Mouse (Mus musculus): Measurements from ENCODE around the gene Gm45618. TPM values are rescaled to one million over a fixed set of nuclear protein-coding genes. Genes with fewer than 3 reads are reported as not detected.
A peak's percentile ranks its signal among the peaks of the same experiment; 100 is the strongest.
"Not testable (repeated sequence)": the region's sequence is repeated elsewhere in the genome, so short reads cannot be mapped to it uniquely, and the experiment has no call there.

Gene Gm45618
- polyA plus RNA-seq, 2 experiments, result not detected

GRCm38 (mm10) chr7:142140696-142141095 lies 20.2 kb upstream of the Gm45618 start:
- no peak overlapping the region for H3K4me2 ChIP-seq (ENCODE audit: low read depth)
- no peak overlapping the region for H3K4me3 ChIP-seq (ENCODE audit: insufficient read depth in 1 of 2, low read depth in 2 of 2, low read length in 2 of 2)
- no peak overlapping the region for H3K9ac ChIP-seq (replicated peaks)
- no peaks in the 10 kb centered on the region for H3K36me3 ChIP-seq (replicated peaks; ENCODE audit: control insufficient read depth, insufficient read depth, low read depth)
- TF ChIP-seq CTCF (IDR thresholded peaks at IDR 0.05; ENCODE audit: low read depth) (no peak), EP300 (IDR thresholded peaks at IDR 0.05; ENCODE audit: low read depth) (no peak)
- no peak for DNase-seq (ENCODE audit: low read depth in 3 of 3, low spot score in 3 of 3)
- no peaks in the 10 kb centered on the region for H3K4me1 ChIP-seq (replicated peaks; ENCODE audit: control insufficient read depth in 2 of 2, insufficient read depth in 2 of 2, low read length in 1 of 2)
- H3K27ac ChIP-seq, result no peak overlapping the region
- H3K9me3 ChIP-seq (ENCODE audit: control insufficient read depth, low read length), result no peaks in the 10 kb centered on the region
- 8% methylated on average over 1 of the region's 1 CpGs for WGBS (ENCODE audit: insufficient replicate concordance)
- no peaks in the 10 kb centered on the region for H3K27me3 ChIP-seq (ENCODE audit: control insufficient read depth, insufficient read depth, low read length)
- ATAC-seq (ENCODE audit: insufficient read depth), result no peak

- H3K27me3 ChIP-seq (ENCODE audit: control insufficient read depth, insufficient read depth, low read length); H3K9me3 ChIP-seq (ENCODE audit: control insufficient read depth, low read length); H3K4me2 ChIP-seq (ENCODE audit: low read depth); H3K4me1 ChIP-seq (replicated peaks; ENCODE audit: control insufficient read depth in 2 of 2, insufficient read depth in 2 of 2, low read length in 1 of 2); H3K27ac ChIP-seq; H3K36me3 ChIP-seq (replicated peaks; ENCODE audit: control insufficient read depth, insufficient read depth, low read depth); H3K9ac ChIP-seq (replicated peaks); DNase-seq (ENCODE audit: low read depth in 3 of 3, low spot score in 3 of 3); ATAC-seq (ENCODE audit: insufficient read depth); H3K4me3 ChIP-seq (ENCODE audit: insufficient read depth in 1 of 2, low read depth in 2 of 2, low read length in 2 of 2): not testable (repeated sequence)
- 12% methylated on average over 2 of the region's 2 CpGs for WGBS (ENCODE audit: insufficient replicate concordance)
These were observed 15.4 kb upstream of the Gm45618 start, which contains the start of gene Gm39115 for GRCm38 (mm10) chr7:142135934-142136333. Gm39115 (minus strand) TSS chr7:142136034.

GRCm38 (mm10) chr7:142134206-142134995 lies 13.9 kb upstream of the Gm45618 start:
- H3K36me3 ChIP-seq (replicated peaks; ENCODE audit: control insufficient read depth, insufficient read depth, low read depth), result no peaks in the 10 kb centered on the region
- H3K9me3 ChIP-seq (ENCODE audit: control insufficient read depth, low read length), result no peaks in the 10 kb centered on the region
- no peak overlapping the region for H3K27ac ChIP-seq
- H3K4me3 ChIP-seq (ENCODE audit: insufficient read depth in 1 of 2, low read depth in 2 of 2, low read length in 2 of 2), result no peak overlapping the region
- no peak overlapping the region for H3K4me2 ChIP-seq (ENCODE audit: low read depth)
- TF ChIP-seq CTCF (IDR thresholded peaks at IDR 0.05; ENCODE audit: low read depth) (peak; percentile 54), EP300 (IDR thresholded peaks at IDR 0.05; ENCODE audit: low read depth) (no peak)
- DNase-seq (ENCODE audit: low read depth in 3 of 3, low spot score in 3 of 3) (no peak), ATAC-seq (ENCODE audit: insufficient read depth) (no peak)
- H3K9ac ChIP-seq (replicated peaks), result no peak overlapping the region
- H3K27me3 ChIP-seq (ENCODE audit: control insufficient read depth, insufficient read depth, low read length), result no peaks in the 10 kb centered on the region
- 39% methylated on average over 4 of the region's 4 CpGs for WGBS (ENCODE audit: insufficient replicate concordance)
- no peaks in the 10 kb centered on the region for H3K4me1 ChIP-seq (replicated peaks; ENCODE audit: control insufficient read depth in 2 of 2, insufficient read depth in 2 of 2, low read length in 1 of 2)

- Histone ChIP-seq H3K4me3 (ENCODE audit: insufficient read depth in 1 of 2, low read depth in 2 of 2, low read length in 2 of 2) (no peak overlapping the region), H3K4me1 (replicated peaks; ENCODE audit: control insufficient read depth in 2 of 2, insufficient read depth in 2 of 2, low read length in 1 of 2) (no peaks in the 10 kb centered on the region), H3K9ac (replicated peaks) (no peak overlapping the region), H3K36me3 (replicated peaks; ENCODE audit: control insufficient read depth, insufficient read depth, low read depth) (no peaks in the 10 kb centered on the region), H3K27me3 (ENCODE audit: control insufficient read depth, insufficient read depth, low read length) (no peaks in the 10 kb centered on the region), H3K9me3 (ENCODE audit: control insufficient read depth, low read length) (no peaks in the 10 kb centered on the region), H3K27ac (no peak overlapping the region), H3K4me2 (ENCODE audit: low read depth) (no peak overlapping the region)
- ATAC-seq (ENCODE audit: insufficient read depth) (no peak), DNase-seq (ENCODE audit: low read depth in 3 of 3, low spot score in 3 of 3) (no peak)
- WGBS (ENCODE audit: insufficient replicate concordance), result 32% methylated on average over 4 of the region's 4 CpGs
- 0 out of 2 replicates have a peak, but pooled peaks have one; percentile 16 for TF ChIP-seq CTCF (IDR thresholded peaks at IDR 0.05; ENCODE audit: low read depth)
- no peak for TF ChIP-seq EP300 (IDR thresholded peaks at IDR 0.05; ENCODE audit: low read depth)
These were observed 8.3 kb upstream of the Gm45618 start for GRCm38 (mm10) chr7:142128843-142129242.

- 12% methylated on average over 5 of the region's 5 CpGs for WGBS (ENCODE audit: insufficient replicate concordance)
These were observed 897 bp downstream of the Gm45618 start for GRCm38 (mm10) chr7:142119632-142120031.

More at GRCm38 (mm10) chr7:142119632-142120031, 897 bp downstream of the Gm45618 start:
- no peak overlapping the region for H3K27ac ChIP-seq
- no peak overlapping the region for H3K4me2 ChIP-seq (ENCODE audit: low read depth)
- H3K4me3 ChIP-seq (ENCODE audit: insufficient read depth in 1 of 2, low read depth in 2 of 2, low read length in 2 of 2), result no peak overlapping the region
- H3K9me3 ChIP-seq (ENCODE audit: control insufficient read depth, low read length), result no peaks in the 10 kb centered on the region
- no peak overlapping the region for H3K9ac ChIP-seq (replicated peaks)
- no peaks in the 10 kb centered on the region for H3K27me3 ChIP-seq (ENCODE audit: control insufficient read depth, insufficient read depth, low read length)
- no peak for DNase-seq (ENCODE audit: low read depth in 3 of 3, low spot score in 3 of 3)
- no peaks in the 10 kb centered on the region for H3K36me3 ChIP-seq (replicated peaks; ENCODE audit: control insufficient read depth, insufficient read depth, low read depth)
- TF ChIP-seq CTCF (IDR thresholded peaks at IDR 0.05; ENCODE audit: low read depth), result peak; percentile 75
- no peak for TF ChIP-seq EP300 (IDR thresholded peaks at IDR 0.05; ENCODE audit: low read depth)
- no peak for ATAC-seq (ENCODE audit: insufficient read depth)
- H3K4me1 ChIP-seq (replicated peaks; ENCODE audit: control insufficient read depth in 2 of 2, insufficient read depth in 2 of 2, low read length in 1 of 2), result no peaks in the 10 kb centered on the region

Measured in liver, embryonic 14.5 days (tissue).